Mouse (Mus musculus) liver, embryonic 14.5 days (tissue): Measurements from ENCODE around the gene Ppp1r17.

Experiments
- CTCF ChIP-seq: IDR thresholded peaks from 2 replicates; pipeline ENCODE4 v1.5.1; 2016; ENCODE audit warnings: antibody characterized with exemption, low read depth, control low read depth
- EP300 ChIP-seq: IDR thresholded peaks from 2 replicates; pipeline ENCODE4 v1.6.1; 2016; ENCODE audit warnings: antibody characterized with exemption, low read depth

- peak; percentile 56 for TF ChIP-seq CTCF
- TF ChIP-seq EP300, result no peak
Observed at GRCm38 (mm10) chr6:56049104-56049503, 31.8 kb downstream of the Ppp1r17 start.
